Mouse (Mus musculus) kidney, embryonic 16.5 days (tissue): ENCODE measurements at regions not wholly inside any gene's neighbourhood (a gene's known extent, or its start where the extent isn't known, plus 50 kb on each side); places are given as distances from the start of the nearest gene placed in this dataset.
"Not testable (repeated sequence)": the region's sequence is repeated elsewhere in the genome, so short reads cannot be mapped to it uniquely, and the experiment has no call there.

Experiments
- ATAC-seq: fragments of 200-750 bp; cut with Nextera tagmentation; 2 replicates; pipeline ENCODE4 v1.8.0; 2017; ENCODE audit warnings: moderate TSS enrichment; ENCODE audit not compliant: low FRiP score, low TSS enrichment
- H3K27ac ChIP-seq: fragments of 300-500 bp; sonication (generic); 2 replicates; pipeline ENCODE4 v1.5.1; 2014; ENCODE audit warnings: low read length
- H3K27me3 ChIP-seq: fragments of 300-500 bp; sonication (generic); 2 replicates; pipeline ENCODE4 v1.6.1; 2014; ENCODE audit warnings: low read length, control low read depth, mixed read lengths; ENCODE audit not compliant: insufficient read depth
- H3K36me3 ChIP-seq: fragments of 300-500 bp; sonication (generic); 2 replicates; pipeline ENCODE4 v1.6.1; 2014; ENCODE audit warnings: low read length, control low read depth, mixed read lengths; ENCODE audit not compliant: insufficient read depth
- H3K4me1 ChIP-seq: fragments of 300-500 bp; sonication (generic); 2 replicates; pipeline ENCODE4 v1.6.1; 2014; ENCODE audit warnings: low read length, control low read depth, mixed read lengths; ENCODE audit not compliant: insufficient read depth
- H3K4me2 ChIP-seq: fragments of 300-500 bp; sonication (generic); replicated peaks from 2 replicates; pipeline ENCODE4 v1.6.1; 2014; ENCODE audit warnings: low read depth, low read length
- H3K4me3 ChIP-seq: fragments of 300-500 bp; sonication (generic); 2 replicates; pipeline ENCODE4 v1.5.1; 2014; ENCODE audit warnings: mild to moderate bottlenecking, low read length
- H3K9ac ChIP-seq: fragments of 300-500 bp; sonication (generic); replicated peaks from 2 replicates; pipeline ENCODE4 v1.6.1; 2014; ENCODE audit warnings: low read length
- H3K9me3 ChIP-seq: fragments of 300-500 bp; sonication (generic); 2 replicates; pipeline ENCODE4 v1.6.1; 2016; ENCODE audit warnings: low read length, control low read depth
- WGBS: fragments of 180-500 bp; shearing (Covaris S2); extraction: QIAGEN DNeasy Blood & Tissue Kit; methylation state at CpG from one replicate; pipeline ENCODE4 v1.1.7; 2014; 5-methylcytosine and 5-hydroxymethylcytosine counted together

DNA sequence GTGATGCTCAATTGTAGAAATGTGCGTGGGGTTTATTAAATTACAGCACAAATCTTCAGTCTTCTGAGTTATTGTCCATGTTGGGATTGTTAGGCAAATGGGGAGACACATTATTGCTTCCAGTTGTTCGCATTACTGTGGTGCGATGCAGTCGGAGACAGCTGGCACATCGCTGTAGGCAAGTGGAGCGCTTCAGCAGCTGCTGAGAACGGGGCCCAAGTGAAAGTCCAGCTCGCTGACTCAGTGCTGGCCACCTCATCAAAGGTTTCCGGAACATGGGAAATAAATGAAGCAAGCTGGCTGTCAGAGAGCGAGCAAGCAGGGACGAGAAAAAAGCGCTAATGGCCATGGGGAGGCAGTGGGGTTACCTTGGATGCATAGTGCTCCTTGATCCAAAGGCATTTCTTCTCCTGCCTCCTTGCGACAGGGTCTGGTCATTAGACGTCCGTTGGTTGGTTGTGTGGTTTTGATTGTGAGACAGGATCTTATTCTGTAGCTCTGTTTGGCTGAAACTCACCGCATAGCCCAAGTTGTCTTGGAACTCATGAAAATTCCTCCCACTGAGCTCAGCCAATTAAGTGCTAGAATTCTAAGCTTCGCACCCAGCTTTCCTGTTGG, 274.0 kb upstream of the Rnf219 start:
- ATAC-seq, result no peak; the same call in 1 of the 2 replicates
- Histone ChIP-seq H3K4me2 (no peak overlapping the region), H3K9me3 (no peaks in the 10 kb centered on the region), H3K4me1 (no peaks in the 10 kb centered on the region), H3K4me3 (no peak overlapping the region), H3K27me3 (no peaks in the 10 kb centered on the region), H3K36me3 (no peaks in the 10 kb centered on the region), H3K27ac (no peak overlapping the region), H3K9ac (no peak overlapping the region)
- 38% methylated on average over 17 of the region's 17 CpGs for WGBS

DNA sequence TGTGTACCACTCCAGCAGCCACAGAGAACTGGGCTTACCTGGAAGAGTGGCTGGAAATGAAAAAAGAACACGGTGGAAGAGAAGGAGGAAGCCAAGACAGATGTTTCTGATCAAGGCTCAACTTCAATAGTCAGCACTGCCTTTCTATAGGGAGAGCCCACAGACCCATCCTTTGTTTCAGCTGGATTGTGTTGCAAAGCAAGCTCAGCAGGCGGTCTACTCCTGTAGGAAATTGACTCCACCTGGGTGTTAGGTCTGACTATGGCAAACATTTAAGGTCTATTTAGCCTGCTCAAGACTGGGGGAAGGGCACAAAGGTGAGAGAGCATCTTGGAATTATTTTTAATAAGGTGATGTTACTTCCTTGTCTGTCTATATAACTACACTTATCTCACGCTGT, 266.9 kb upstream of the Rnf219 start:
- Histone ChIP-seq H3K4me3 (no peak overlapping the region), H3K9ac (no peak overlapping the region), H3K36me3 (no peaks in the 10 kb centered on the region), H3K4me1 (no peaks in the 10 kb centered on the region), H3K27me3 (no peaks in the 10 kb centered on the region), H3K9me3 (no peaks in the 10 kb centered on the region), H3K4me2 (no peak overlapping the region), H3K27ac (no peak overlapping the region)
- no peak for ATAC-seq
- WGBS, result 55% methylated on average over 3 of the region's 3 CpGs

GRCm38 (mm10) chr14:104785066-104785465, 262.6 kb upstream of the Rnf219 start:
- no peaks in the 10 kb centered on the region for H3K36me3 ChIP-seq
- H3K27me3 ChIP-seq, result no peaks in the 10 kb centered on the region
- no peak overlapping the region for H3K9ac ChIP-seq
- 0 out of 2 replicates have a peak overlapping the region, but pooled peaks have one; percentile 6 for H3K4me2 ChIP-seq
- no peaks in the 10 kb centered on the region for H3K9me3 ChIP-seq
- no peak overlapping the region for H3K27ac ChIP-seq
- WGBS, result 52% methylated on average over 12 of the region's 12 CpGs
- H3K4me3 ChIP-seq, result no peak overlapping the region
- no peak for ATAC-seq
- no peaks in the 10 kb centered on the region for H3K4me1 ChIP-seq

GRCm38 (mm10) chr14:104769938-104770337, 247.5 kb upstream of the Rnf219 start:
- Histone ChIP-seq H3K36me3 (no peaks in the 10 kb centered on the region), H3K4me2 (no peak overlapping the region), H3K27me3 (no peaks in the 10 kb centered on the region), H3K9me3 (no peaks in the 10 kb centered on the region), H3K4me3 (no peak overlapping the region), H3K27ac (no peak overlapping the region), H3K9ac (no peak overlapping the region), H3K4me1 (no peaks in the 10 kb centered on the region)
- ATAC-seq, result no peak
- WGBS, result 33% methylated on average over 4 of the region's 4 CpGs

DNA sequence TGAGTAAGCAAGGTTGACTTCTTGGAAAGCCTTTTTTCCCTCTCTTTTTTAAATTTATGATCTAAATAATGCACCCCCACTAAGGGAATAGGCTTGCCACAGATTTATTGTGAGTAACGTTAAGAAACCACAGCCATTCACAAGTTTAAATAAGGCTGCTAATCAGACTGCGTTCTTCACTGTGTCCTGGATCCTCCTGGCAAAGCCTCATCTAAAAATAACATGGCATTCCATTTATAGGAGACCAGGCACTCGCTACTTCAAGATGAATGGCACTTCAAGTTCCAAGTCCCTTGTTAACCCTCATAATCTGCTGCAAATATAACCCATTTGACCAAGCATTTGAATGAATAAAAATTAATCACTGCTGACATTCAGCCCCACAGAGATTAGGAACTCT, 211.8 kb upstream of the Rnf219 start:
- Histone ChIP-seq H3K36me3 (no peaks in the 10 kb centered on the region), H3K9me3 (no peaks in the 10 kb centered on the region), H3K4me2 (no peak overlapping the region), H3K9ac (no peak overlapping the region), H3K4me3 (no peak overlapping the region), H3K4me1 (no peaks in the 10 kb centered on the region), H3K27me3 (no peaks in the 10 kb centered on the region), H3K27ac (no peak overlapping the region)
- WGBS, result 49% methylated on average over 3 of the region's 3 CpGs
- no peak for ATAC-seq

- Histone ChIP-seq H3K27ac (no peak overlapping the region), H3K4me1 (no peaks in the 10 kb centered on the region), H3K36me3 (no peaks in the 10 kb centered on the region), H3K27me3 (no peaks in the 10 kb centered on the region), H3K9me3 (no peaks in the 10 kb centered on the region), H3K4me3 (no peak overlapping the region), H3K9ac (no peak overlapping the region), H3K4me2 (no peak overlapping the region)
- 30% methylated on average over 1 of the region's 1 CpGs for WGBS
- no peak for ATAC-seq
These were observed 209.6 kb upstream of the Rnf219 start for GRCm38 (mm10) chr14:104732036-104732435.

- H3K4me2 ChIP-seq, result no peak overlapping the region
- H3K9ac ChIP-seq, result no peak overlapping the region
- H3K36me3 ChIP-seq, result no peaks in the 10 kb centered on the region
- H3K27me3 ChIP-seq, result no peaks in the 10 kb centered on the region
- H3K27ac ChIP-seq, result no peak overlapping the region
- no peaks in the 10 kb centered on the region for H3K9me3 ChIP-seq
- no peak for ATAC-seq
- 73% methylated on average over 3 of the region's 3 CpGs for WGBS
- no peaks in the 10 kb centered on the region for H3K4me1 ChIP-seq
- H3K4me3 ChIP-seq, result no peak overlapping the region
These were observed 209.0 kb upstream of the Rnf219 start for GRCm38 (mm10) chr14:104731319-104731995.

DNA sequence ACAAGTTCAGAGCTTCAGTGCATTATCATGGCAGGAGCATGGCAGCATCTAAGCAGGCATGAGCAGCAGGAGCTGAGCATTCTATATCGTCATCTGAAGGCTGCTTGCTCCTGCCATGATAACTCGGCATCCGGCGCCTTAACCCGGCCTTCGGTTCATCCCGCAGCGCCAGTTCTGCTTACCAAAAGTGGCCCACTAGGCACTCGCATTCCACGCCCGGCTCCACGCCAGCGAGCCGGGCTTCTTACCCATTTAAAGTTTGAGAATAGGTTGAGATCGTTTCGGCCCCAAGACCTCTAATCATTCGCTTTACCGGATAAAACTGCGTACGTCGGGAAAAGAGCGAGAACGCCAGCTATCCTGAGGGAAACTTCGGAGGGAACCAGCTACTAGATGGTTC, 193.2 kb upstream of the Rnf219 start:
- not testable (repeated sequence) for H3K27me3 ChIP-seq, H3K9ac ChIP-seq, H3K9me3 ChIP-seq, ATAC-seq, H3K36me3 ChIP-seq, H3K27ac ChIP-seq, H3K4me2 ChIP-seq, H3K4me3 ChIP-seq, H3K4me1 ChIP-seq
- 89% methylated on average over 19 of the region's 24 CpGs for WGBS

GRCm38 (mm10) chr14:104702283-104702893, 179.9 kb upstream of the Rnf219 start:
- H3K4me2 ChIP-seq, result no peak overlapping the region
- no peak overlapping the region for H3K27ac ChIP-seq
- H3K27me3 ChIP-seq, result no peaks in the 10 kb centered on the region
- H3K4me1 ChIP-seq, result no peaks in the 10 kb centered on the region
- H3K9me3 ChIP-seq, result no peaks in the 10 kb centered on the region
- H3K4me3 ChIP-seq, result no peak overlapping the region
- WGBS, result 78% methylated on average over 8 of the region's 8 CpGs
- no peak overlapping the region for H3K9ac ChIP-seq
- ATAC-seq, result no peak
- no peaks in the 10 kb centered on the region for H3K36me3 ChIP-seq

- Histone ChIP-seq H3K4me1 (no peaks in the 10 kb centered on the region), H3K4me2 (no peak overlapping the region)
- no peak for ATAC-seq
These were observed 176.5 kb upstream of the Rnf219 start for GRCm38 (mm10) chr14:104698962-104699361.

More at GRCm38 (mm10) chr14:104698962-104699361, 176.5 kb upstream of the Rnf219 start:
- H3K27me3 ChIP-seq, result no peaks in the 10 kb centered on the region
- H3K4me3 ChIP-seq, result no peak overlapping the region
- no peaks in the 10 kb centered on the region for H3K9me3 ChIP-seq
- no peaks in the 10 kb centered on the region for H3K36me3 ChIP-seq
- no peak overlapping the region for H3K9ac ChIP-seq
- WGBS, result 74% methylated on average over 4 of the region's 4 CpGs
- no peak overlapping the region for H3K27ac ChIP-seq
